Mouse (Mus musculus) forebrain, postnatal 0 days (tissue): Measurements from ENCODE around the gene Btbd1. TPM values are rescaled to one million over a fixed set of nuclear protein-coding genes. Genes with fewer than 3 reads are reported as not detected.

ENCODE experiments used
- ATAC-seq: fragments of 200-750 bp; cut with Nextera tagmentation; 2 replicates; pipeline ENCODE4 v1.8.0; 2017; ENCODE audit warnings: mild to moderate bottlenecking, moderate library complexity
- DNase-seq: peaks from one replicate; pipeline ENCODE4 v3.0.0-alpha.2; 2015
- H3K27ac ChIP-seq: fragments of 300-500 bp; sonication (generic); 2 replicates; pipeline ENCODE4 v1.5.1; 2014; ENCODE audit warnings: low read depth, mild to moderate bottlenecking, antibody characterized with exemption, low read length, moderate library complexity, mixed read lengths
- H3K27me3 ChIP-seq: fragments of 300-500 bp; sonication (generic); 2 replicates; pipeline ENCODE4 v1.6.1; 2014; ENCODE audit warnings: mild to moderate bottlenecking, low read length, mixed read lengths; ENCODE audit not compliant: insufficient read depth
- H3K36me3 ChIP-seq: fragments of 300-500 bp; sonication (generic); 2 replicates; pipeline ENCODE4 v1.6.1; 2014; ENCODE audit warnings: mild to moderate bottlenecking, moderate library complexity; ENCODE audit not compliant: insufficient read depth
- H3K4me1 ChIP-seq: fragments of 300-500 bp; sonication (generic); 2 replicates; pipeline ENCODE4 v1.6.1; 2014; ENCODE audit warnings: antibody characterized with exemption; ENCODE audit not compliant: insufficient read depth
- H3K4me2 ChIP-seq: fragments of 300-500 bp; sonication (generic); 2 replicates; pipeline ENCODE4 v1.6.1; 2014; ENCODE audit warnings: low read depth, mild to moderate bottlenecking, moderate library complexity
- H3K4me3 ChIP-seq: fragments of 300-500 bp; sonication (generic); 2 replicates; pipeline ENCODE4 v1.5.1; 2014; ENCODE audit warnings: low read depth, low read length, mixed read lengths
- H3K9ac ChIP-seq: fragments of 300-500 bp; sonication (generic); 2 replicates; pipeline ENCODE4 v1.6.1; 2014; ENCODE audit warnings: mild to moderate bottlenecking
- H3K9me3 ChIP-seq: fragments of 300-500 bp; sonication (generic); 2 replicates; pipeline ENCODE4 v1.6.1; 2016; ENCODE audit warnings: low read length
- CTCF ChIP-seq: sonication (generic); IDR thresholded peaks from 2 replicates; pipeline ENCODE4 v1.5.1; 2016; ENCODE audit warnings: antibody characterized with exemption, control low read depth, low read depth
- WGBS: fragments of 180-500 bp; shearing (Covaris S2); extraction: QIAGEN DNeasy Blood & Tissue Kit; methylation state at CpG from one replicate; pipeline ENCODE4 v1.1.7; 2014; 5-methylcytosine and 5-hydroxymethylcytosine counted together
- polyA plus RNA-seq: library from polyadenylated mRNA; unstranded; fragments of >200 nt; fragmentation: Nextera tagmentation; extraction: Ambion mirVana; gene quantifications from 2 replicates; pipeline ENCODE4 v1.2.1, GENCODE M21; 2015
- total RNA-seq: library from RNA; depleted of rRNA; stranded (reverse); fragments of >200 nt; gene quantifications from 2 replicates; pipeline ENCODE4 v1.2.3, GENCODE M21; 2014

Gene Btbd1
- total and polyA plus RNA-seq, 2 experiments from 2014 or later: 101 to 142 TPM

DNA sequence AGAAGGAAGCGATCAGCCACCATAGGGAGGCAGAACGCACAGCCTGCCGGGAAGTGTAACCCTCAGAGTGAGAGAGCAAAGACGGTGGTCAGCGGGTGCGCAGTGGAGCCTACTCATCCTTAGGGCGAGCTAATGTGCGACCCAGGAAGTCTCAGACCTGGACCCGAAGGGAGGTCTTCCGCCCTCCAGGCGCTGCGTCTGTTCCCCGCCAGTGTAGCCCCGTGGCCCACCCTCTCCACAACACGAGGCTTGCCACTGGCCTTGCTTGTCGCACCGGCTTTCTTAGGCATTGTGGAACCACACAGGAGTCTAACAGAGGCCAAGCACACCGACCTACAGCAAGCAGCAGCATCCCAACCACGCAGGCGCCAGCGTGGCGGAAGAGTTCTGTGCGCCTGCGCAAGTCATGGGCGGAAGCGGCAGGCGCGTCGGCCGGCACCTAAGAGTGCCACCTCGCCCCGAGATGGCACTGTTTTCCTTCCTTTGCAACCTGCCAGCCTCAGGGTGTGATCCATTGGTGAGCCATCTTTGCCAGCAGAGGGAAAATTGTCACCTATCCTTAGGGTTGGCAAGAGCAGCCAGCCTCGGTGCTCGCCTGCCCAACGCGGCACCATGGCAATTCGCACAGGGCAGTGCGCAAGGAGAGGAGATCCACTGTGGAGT lies 40.0 kb downstream of the Btbd1 start, which contains the start of gene 3110040N11Rik:
Gene 3110040N11Rik (minus strand): TSS at position 384 of the 663 bp plus-strand sequence.
- peak; percentile 98 for ATAC-seq
- Histone ChIP-seq H3K27me3 (no peaks in the 10 kb centered on the region), H3K4me3 (peak within 1 kb of the TSS; percentile 61), H3K36me3 (peaks cover 7% of the 10 kb centered on the region), H3K9me3 (no peaks in the 10 kb centered on the region), H3K4me1 (0 out of 2 replicates have a peak, but pooled peaks cover 5% of the 10 kb centered on the region), H3K27ac (peak within 1 kb of the TSS; percentile 99), H3K4me2 (peak within 1 kb of the TSS; percentile 88), H3K9ac (peak within 1 kb of the TSS; percentile 88)
- TF ChIP-seq CTCF: peak; percentile 78
- peak; percentile 97 for DNase-seq
- WGBS: 2% methylated on average over 38 of the region's 38 CpGs

DNA sequence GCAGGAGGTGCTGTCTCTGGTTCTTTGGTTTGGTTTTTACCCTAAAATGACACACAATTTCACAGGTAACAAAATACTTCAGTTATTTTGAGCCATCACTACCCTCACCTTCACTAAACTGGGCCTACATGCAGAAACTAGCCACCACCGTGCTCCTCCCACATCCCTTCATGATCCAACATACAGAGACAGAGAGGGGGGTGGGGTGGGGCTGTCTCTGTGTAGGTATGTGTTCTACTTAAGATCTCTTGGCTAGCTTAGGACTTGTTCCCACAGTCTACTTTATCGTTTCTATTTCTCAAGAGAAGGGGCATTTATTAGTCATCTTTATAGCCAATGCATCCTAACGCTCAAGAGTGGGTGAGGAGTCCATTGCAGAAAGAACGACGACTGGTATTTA lies 40.7 kb downstream of the Btbd1 start:
- H3K27me3 ChIP-seq: no peaks in the 10 kb centered on the region
- TF ChIP-seq CTCF: no peak
- H3K9ac ChIP-seq: peak overlapping the region; percentile 88
- ATAC-seq (peak; percentile 21), DNase-seq (no peak)
- WGBS: 6% methylated on average over 5 of the region's 5 CpGs
- H3K4me3 ChIP-seq: peak overlapping the region; percentile 61
- H3K4me1 ChIP-seq: 0 out of 2 replicates have a peak, but pooled peaks cover 5% of the 10 kb centered on the region
- no peaks in the 10 kb centered on the region for H3K9me3 ChIP-seq
- H3K4me2 ChIP-seq: peak overlapping the region; percentile 88
- peak overlapping the region; percentile 99 for H3K27ac ChIP-seq
- H3K36me3 ChIP-seq: peaks cover under 1% of the 10 kb centered on the region; the same call in 1 of the 2 replicates

DNA sequence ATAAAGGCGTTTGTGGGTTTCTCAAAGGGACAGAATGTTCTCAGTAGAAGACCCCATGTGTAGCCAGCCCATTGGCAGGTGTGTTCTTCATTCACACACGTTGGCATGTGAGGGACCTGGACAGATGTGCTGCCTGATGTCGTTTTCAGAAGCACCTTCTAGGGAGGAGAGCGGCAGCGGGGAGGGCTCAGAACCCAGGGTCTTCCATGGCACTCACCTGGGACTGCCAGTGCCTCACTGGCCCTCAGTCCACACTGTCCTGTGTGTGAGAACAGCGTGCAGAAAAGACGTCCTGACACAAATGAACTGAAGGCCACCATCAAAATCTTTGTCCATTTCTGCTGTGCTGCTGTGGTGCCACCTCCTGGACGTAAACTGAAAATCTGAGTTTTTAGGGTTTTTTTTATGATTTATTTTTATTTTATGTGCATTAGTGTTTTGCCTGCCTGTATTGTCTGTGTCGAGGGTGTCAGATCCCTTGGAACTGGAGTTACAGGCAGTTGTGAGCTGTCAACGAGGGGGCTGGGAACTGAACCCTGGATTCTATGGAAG lies 51.5 kb downstream of the Btbd1 start:
- TF ChIP-seq CTCF: peak; percentile 69
- H3K9me3 ChIP-seq: no peaks in the 10 kb centered on the region
- H3K4me3 ChIP-seq: no peak overlapping the region
- H3K4me1 ChIP-seq: no peaks in the 10 kb centered on the region
- peaks cover 22% of the 10 kb centered on the region for H3K36me3 ChIP-seq
- H3K9ac ChIP-seq: no peak overlapping the region
- 67% methylated on average over 10 of the region's 10 CpGs for WGBS
- DNase-seq (peak; percentile 38), ATAC-seq (0 out of 2 replicates have a peak, but pooled peaks have one; percentile 36)
- no peaks in the 10 kb centered on the region for H3K27me3 ChIP-seq
- no peak overlapping the region for H3K27ac ChIP-seq
- H3K4me2 ChIP-seq: no peak overlapping the region

DNA sequence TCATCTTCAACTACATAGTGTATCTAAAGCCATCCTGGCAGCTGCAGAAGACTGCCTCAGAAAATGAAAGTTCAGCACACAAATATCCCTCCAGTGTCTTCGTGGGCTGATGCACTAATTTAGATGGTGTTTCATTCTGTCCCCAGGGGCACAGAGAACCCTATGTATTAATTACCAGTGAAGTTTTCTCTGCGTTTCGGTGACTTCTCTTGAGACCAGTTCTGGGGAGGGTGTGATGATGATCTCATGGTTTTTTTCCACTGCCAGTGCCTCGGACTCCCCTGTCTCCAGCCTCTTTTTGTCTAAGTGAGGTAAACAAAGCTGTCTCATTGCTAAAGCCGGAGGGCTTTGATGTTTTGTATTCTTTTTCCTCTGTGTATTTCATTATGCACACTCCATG lies 53.9 kb downstream of the Btbd1 start:
- Histone ChIP-seq H3K4me1 (no peaks in the 10 kb centered on the region), H3K27ac (no peak overlapping the region), H3K4me2 (no peak overlapping the region), H3K27me3 (no peaks in the 10 kb centered on the region), H3K36me3 (peaks cover 8% of the 10 kb centered on the region), H3K4me3 (no peak overlapping the region), H3K9ac (no peak overlapping the region), H3K9me3 (no peaks in the 10 kb centered on the region)
- DNase-seq (no peak), ATAC-seq (no peak)
- WGBS: 46% methylated on average over 5 of the region's 5 CpGs
- TF ChIP-seq CTCF: no peak

DNA sequence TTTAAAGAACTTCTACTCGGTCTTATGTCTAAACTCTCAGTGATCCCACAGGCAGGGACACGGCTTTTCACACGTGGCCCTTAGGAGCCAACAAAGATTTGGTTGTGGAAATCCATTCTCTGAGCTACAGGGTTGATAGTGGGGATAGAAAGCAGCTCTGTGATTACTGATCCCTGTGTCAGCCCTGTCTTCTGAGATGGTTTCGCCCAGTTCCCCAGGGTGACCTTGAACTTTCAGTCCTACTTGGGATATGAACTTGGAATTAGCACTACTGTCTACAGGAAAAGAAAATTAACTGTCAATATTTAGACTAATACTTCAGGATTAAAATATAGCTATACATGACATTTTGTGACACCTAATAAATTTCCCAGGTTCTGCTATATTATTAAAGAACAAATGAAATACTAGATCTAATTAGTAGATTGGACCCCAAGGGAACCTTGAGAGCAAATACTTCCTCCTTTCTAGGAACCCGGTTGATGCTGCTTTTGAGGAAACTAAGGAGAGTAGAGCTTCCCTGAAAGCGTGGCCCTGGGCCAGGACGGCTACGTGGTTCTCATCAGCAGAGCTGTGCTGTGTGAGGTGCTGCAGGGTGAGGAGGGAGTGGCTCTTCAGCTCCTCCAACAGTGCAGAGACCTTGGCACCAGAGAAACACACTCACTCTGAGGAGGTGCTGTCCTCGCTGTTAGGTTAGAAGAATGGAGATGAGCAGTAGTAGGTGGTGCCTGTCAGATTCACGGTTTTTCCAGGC lies 56.3 kb downstream of the Btbd1 start:
- TF ChIP-seq CTCF: no peak
- no peaks in the 10 kb centered on the region for H3K4me1 ChIP-seq
- no peaks in the 10 kb centered on the region for H3K9me3 ChIP-seq
- no peaks in the 10 kb centered on the region for H3K36me3 ChIP-seq
- no peaks in the 10 kb centered on the region for H3K27me3 ChIP-seq
- no peak overlapping the region for H3K27ac ChIP-seq
- ATAC-seq (no peak), DNase-seq (no peak)
- no peak overlapping the region for H3K9ac ChIP-seq
- H3K4me2 ChIP-seq: no peak overlapping the region
- no peak overlapping the region for H3K4me3 ChIP-seq
- WGBS: 85% methylated on average over 10 of the region's 10 CpGs

DNA sequence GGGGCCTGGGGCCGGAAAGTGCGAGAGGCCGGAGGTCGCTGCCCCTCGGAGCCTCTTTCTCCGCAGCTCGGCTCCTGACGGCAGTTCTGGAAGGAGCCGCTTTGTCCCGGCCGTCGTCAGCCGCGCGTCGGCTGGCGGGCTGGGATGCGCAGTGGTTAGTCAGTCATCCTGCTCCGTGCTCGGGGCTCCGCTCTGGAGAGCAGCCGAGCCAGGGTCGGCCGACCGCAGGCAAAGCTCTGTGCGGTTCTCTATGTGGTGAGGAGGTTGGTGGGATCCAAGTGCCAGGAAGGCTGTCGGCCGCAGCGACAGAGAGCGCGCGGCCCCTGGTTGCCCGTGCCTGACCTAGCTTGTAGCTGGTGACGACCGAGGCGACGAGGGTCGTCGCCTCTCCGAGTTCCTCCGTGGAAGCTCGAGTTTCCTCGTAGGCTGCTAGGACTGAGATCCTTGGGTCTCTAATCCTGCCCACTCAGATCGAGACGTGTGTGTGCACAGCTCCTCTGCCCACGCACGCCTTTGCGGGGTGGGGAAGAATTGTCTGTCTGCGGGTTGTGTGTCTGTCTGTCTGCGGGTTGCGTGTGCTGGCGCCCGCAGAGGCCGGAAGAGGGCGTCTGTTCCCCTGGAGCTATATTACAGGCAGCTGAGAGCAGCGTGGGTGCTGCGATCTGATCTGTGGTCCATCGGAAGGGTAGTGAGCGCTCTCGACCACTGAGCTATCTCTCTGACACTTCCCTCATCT lies 66.0 kb downstream of the Btbd1 start:
- Histone ChIP-seq H3K4me2 (peak overlapping the region; percentile 90), H3K9me3 (no peaks in the 10 kb centered on the region), H3K36me3 (no peaks in the 10 kb centered on the region), H3K27ac (peak overlapping the region; percentile 84), H3K27me3 (no peaks in the 10 kb centered on the region), H3K4me1 (peaks cover 3% of the 10 kb centered on the region; the same call in 1 of the 2 replicates), H3K4me3 (peak overlapping the region; percentile 90), H3K9ac (peak overlapping the region; percentile 90)
- WGBS: 3% methylated on average over 60 of the region's 60 CpGs
- DNase-seq: peak; percentile 54
- peak; percentile 60 for TF ChIP-seq CTCF
- ATAC-seq: peak; percentile 71
